Mouse (Mus musculus): ENCODE measurements around the gene Tmem164.
"Not testable (repeated sequence)": the region's sequence is repeated elsewhere in the genome, so short reads cannot be mapped to it uniquely, and the experiment has no call there.

The Tmem164 gene

GRCm38 (mm10) chrX:142681056-142681615, at the start of gene Tmem164:
Gene Tmem164, plus strand, starts transcription at chrX:142681406.
- peak; percentile 82 for DNase-seq

DNA sequence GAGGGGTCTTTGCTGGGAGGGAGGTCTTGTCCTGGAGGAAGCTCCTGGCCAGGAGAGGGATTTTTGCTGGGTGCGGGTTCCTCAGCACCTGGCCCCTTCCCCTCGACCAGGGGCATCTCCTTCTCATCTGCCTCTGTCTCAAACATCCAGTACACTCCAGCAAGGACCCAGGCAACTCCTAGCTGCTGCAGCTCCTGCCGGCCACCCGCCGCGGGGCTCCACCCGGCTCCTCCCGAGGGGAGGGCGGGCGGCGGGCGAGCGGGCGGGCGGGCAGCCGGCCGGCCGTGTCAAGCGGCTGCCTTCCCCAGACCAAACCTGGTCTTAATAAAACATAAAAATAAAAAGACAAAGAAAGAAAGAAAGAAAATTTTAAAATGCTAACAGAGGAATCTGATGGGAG, 48.2 kb upstream of the Tmem164 start:
- DNase-seq = not testable (repeated sequence)

DNA sequence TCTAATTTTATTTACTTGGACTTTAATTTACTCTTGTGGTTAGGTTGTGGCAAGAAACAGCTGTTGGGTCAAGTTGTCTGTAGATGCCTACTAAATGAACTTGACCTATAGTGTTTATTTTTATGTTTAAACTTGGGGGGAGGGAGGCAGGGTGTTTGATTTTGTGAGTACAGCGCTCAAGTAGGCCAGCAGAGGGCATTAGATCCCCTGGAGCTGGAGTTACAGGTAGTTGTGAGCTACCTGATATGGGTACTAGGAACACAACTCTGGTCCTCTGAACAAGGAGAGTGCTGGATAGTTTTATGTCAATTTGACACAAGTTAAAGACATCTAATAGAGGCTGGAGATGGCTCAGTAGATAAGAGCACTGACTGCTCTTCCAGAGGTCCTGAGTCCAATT, 34.0 kb upstream of the Tmem164 start:
- DNase-seq = no peak

- no peak for DNase-seq
Measured at GRCm38 (mm10) chrX:142650117-142650764, 31.0 kb upstream of the Tmem164 start.

DNA sequence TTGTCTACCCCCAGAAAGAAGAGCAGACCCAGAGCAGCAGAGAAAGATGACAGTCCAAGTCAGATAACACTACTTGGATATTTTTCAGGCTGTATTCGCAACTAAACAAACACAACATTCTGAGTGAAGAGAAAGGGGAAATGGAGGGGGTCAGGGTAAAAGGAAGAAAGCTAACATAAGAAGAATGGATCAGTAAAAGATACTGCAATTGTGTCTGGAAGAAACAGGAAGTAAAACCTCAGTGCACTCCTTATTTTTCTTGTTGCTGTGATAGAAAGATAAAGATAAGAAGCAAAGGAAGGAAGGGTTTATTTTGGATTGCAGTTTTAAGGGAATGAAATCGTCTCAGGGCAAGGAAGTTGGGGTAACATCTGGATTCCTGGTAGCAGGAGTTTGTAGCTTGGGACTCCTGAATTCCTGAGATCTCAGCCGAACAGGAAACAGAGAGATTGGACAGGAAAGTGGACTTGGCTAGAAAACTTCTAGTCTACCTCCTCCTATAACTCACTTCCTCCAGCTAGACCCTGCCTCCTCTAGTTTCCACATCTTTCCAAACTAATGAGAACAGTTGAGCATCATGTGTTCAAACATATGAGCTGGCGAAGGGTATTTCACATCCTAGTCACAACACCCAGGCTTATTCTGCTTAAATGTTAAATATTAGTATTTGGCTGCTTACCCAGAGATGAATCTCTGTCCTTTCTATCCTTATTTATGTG, 16.3 kb upstream of the Tmem164 start:
- DNase-seq = no peak

GRCm38 (mm10) chrX:142665423-142665805, 15.8 kb upstream of the Tmem164 start:
- DNase-seq = no peak

DNA sequence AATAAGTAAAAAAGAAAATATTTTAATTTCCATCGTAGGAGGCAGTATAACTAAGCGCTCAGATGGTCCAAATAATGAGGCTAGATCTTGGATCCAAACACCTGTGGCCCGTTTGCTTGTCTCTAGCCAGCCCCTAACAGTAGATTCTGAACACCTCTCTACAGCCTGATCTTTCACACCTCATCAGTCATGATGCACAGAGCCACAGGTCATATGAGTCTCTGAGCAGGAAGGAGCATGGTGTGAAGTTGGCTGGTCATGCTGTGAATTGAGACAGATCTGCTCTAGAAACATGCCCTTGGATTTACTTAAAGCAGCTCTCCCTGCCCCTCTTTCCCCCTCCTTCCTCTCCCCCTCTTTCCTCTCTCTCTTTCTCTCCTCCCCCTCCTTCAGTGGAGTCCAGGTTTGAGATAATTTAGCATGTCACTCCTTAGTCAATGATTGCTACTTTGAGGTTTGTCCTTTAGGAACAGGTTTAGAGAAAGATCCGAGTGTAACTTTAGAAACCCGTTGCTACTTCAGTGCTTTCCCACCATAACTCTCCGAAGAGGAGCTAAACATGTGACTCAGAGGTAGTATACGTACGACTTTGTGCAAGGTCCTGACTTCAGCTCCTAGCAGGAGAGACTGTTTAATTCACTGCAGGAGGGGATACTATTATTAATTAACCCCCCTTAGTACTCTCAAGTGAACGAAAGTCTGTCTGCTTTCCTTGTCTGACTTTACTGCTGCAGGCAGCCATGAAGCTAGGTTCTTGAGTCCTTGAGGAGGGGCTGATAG, 11.7 kb upstream of the Tmem164 start:
- DNase-seq = no peak

DNA sequence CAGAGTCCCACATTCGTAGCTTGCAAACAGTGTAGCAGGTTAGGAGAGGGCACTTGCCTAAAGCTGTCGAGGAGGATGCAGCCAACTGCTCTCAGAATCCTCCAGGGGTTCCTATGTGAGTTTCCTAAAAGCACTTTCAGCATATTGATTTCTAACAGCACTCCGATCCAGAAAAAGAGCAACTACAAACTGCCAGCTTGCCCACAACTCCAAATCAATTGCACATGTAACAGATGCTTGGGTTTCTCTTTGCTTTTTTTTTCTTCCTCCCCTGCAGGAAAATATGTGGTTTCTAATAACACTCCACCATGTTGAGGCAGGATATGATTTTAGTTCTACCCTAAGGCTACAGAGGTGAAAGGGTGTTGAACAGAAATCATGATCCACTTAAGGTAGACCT, 11.1 kb upstream of the Tmem164 start:
- DNase-seq = no peak

GRCm38 (mm10) chrX:142671141-142671540, 10.1 kb upstream of the Tmem164 start:
- DNase-seq = no peak

- DNase-seq = no peak
Measured at GRCm38 (mm10) chrX:142672701-142673100, 8.5 kb upstream of the Tmem164 start.

DNA sequence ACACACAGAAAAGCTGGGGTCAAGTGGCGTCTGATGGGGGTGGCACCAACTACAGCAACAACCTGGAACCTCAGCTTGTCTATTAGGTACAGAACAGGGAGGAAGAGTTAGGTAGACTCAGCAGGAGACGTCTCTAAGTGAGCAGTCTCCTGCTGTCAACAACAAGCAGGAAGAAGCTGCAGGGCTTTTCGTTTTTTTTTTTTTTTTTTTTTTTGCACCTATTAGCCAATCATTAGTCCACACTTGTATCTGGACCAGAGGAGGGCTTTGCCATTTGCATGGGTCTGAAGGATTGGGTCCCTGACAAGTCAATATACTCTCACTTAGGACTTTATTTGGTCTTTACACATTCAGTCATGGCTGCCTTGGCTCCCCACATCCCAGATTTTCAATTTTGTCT, 4.0 kb upstream of the Tmem164 start:
- no peak for DNase-seq

- DNase-seq = peak; percentile 38
Measured at GRCm38 (mm10) chrX:142678499-142679474, 2.4 kb upstream of the Tmem164 start.

GRCm38 (mm10) chrX:142679502-142680250, 1.5 kb upstream of the Tmem164 start:
- DNase-seq = peak; percentile 8

- peak; percentile 31 for DNase-seq
Measured at GRCm38 (mm10) chrX:142680391-142681055, 683 bp upstream of the Tmem164 start.

DNA sequence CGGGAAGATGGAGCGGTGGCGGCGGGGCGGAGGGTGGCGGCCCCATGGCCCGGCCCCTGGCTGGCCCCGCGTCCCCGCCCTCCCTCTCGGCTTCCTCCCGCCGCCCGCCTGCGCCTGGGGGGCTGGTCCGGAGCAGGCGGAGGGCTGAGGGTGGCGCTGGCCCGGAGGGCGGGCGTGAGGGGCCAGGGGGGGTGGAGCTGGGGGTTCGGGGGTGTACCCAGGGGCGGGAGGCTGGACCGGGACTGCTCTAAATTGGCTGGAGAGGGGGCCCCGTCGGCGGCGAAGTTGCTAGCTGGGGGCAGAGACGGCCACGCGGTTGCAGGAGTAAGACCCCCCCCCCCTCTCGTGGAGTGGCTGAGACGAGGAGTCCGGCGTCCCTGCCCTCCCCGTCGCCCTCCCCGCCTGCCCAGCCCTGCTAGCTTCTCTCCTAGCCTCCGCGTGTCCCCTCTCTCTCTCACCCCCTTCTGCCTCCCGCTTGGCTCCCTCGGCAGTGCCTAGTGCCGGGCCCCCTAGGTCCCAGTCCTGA, 473 bp downstream of the Tmem164 start:
- no peak for DNase-seq

DNA sequence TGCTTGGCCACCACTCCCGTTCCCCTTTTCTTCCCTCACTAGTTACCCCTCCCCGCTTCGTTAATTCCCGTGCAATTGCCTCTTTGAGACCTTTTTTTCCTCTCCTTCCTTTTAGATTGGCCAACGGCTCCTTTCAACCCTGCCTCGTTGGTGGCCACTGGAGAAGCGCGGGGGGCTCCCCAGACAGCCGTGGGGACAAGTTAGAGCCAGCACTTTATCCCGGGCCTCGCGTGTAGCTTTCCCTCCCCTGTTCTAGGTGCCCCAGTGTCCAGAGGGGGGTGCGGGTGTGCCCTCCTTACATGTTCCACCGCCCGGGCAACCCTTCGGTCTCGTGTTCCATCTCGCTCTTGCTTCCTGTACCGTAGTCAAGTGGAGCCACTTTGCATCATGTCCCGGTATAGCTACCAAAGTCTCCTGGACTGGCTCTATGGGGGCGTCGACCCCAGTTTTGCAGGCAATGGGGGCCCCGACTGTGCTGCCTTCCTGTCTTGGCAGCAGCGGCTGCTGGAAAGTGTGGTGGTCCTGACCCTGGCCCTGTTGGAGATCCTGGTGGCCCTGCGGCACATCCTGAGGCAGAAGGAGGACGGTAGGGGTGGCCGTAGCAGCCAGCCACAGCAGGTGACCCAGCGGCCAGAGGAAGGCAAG, 1.1 kb downstream of the Tmem164 start:
- peak; percentile 50 for DNase-seq

DNA sequence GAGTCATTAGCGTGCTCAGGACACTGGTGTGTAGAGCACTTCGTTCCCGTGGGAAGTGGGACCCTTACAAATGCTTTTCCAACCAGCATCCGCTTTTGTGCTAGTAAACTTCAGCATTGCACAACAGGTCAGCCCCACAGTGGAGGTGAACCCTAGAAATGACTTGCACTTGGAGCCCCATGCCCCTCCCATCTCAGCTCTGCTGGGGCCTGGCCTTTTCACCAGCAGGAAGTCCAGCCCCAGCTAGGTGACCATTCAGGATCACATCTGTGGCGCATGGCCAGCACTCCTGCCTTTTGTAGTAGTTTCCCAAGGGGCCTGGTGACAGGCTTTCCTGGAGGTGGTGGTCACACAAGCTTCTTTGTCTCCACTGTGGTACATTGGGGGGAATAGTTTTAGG, 1.8 kb downstream of the Tmem164 start:
- DNase-seq = no peak

DNA sequence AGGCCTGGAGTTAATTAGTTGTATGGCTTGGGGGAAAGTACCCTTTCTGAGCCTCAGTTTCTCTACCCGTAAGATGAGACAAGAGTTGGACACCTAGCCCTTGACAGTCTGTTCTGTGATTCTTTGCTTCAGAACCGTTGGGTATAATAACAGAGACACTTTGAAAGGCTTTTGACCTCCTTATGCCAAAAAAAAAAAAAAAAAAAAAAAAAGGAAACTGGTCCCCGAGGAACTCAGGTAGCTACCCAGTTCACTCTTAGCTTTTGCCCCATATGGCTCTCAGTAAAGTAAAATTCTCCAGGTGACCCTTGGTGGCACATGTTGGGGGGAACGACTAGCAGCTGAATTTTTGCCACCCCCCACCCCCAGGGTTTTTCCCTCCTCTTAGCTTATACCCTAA, 3.5 kb downstream of the Tmem164 start:
- DNase-seq = no peak

DNA sequence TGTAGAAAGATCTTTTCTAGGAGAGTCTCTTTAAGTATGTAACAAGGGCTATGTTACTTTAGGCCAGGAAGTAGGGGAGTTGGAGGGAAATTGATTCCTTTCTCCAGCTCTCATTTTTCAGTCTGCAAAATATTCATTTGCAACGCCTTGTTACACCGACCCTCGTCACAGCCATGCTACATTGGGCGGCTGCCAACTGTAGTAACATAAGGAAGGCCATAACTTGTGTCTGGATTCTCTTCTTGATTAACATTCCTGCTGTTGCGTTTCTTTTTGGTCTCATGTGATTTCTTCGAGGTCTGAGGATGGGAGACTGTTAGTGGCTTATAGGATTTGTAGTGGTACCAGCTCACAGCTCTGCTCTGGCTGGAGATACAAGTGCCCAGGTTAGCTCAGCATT, 4.5 kb downstream of the Tmem164 start:
- no peak for DNase-seq

- no peak for DNase-seq
Measured at GRCm38 (mm10) chrX:142688509-142688908, 7.3 kb downstream of the Tmem164 start.

Data from thymus, postnatal 4 days (tissue).